ENCODE assay signal across 9 mouse cellular contexts in the genomic region with DNA sequence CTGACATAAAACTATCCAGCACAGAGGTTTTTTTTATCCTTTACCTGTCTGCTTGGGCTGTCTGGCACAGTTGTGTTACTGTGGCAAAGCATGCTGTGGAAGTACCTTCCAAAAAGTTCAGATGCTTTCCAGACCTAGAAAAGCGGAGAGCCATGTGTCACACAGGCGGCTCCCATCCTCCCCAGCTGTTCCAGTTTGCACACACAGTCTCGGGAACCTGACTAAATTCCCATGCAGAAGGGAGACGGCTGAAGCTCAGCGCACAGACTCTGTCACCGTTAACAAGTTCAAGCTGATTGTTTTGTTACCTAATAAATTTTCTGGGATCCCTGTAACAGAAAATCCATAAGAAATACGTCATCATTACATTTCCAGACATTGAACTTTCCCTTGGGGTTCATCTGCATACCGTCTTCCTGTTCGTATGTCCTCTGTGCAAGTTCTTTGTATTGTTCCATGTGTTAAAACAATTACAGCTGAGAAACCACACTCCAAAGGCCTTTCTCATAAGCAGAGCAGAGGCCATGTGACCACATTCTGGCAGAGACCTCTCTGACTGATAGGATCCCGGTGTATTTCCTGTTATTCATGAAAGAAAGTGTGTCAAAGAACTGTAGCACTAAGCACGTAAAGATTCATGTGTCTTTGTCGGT.
DNase-seq lines count a peak whose midpoint lies in the region; ATAC-seq and TF ChIP-seq lines count a peak whose summit lies in the region.
"Had no signal": no experiment of that assay in that cellular context is flagged by ENCODE, and none has a peak within 500 bp of the region (broad histone marks: within the 10 kb centered on the region; RNA-seq: fewer than 3 reads in every experiment).

No protein-coding gene starts in this region.

- peak overlapping the region; percentile 57; the same call in 1 of the 2 replicates for H3K27ac ChIP-seq in midbrain, embryonic 10.5 days (replicated peaks)
- no peak overlapping the region for H3K27ac ChIP-seq in midbrain, embryonic 13.5 days
- no peak overlapping the region for H3K27ac ChIP-seq in cerebellum, adult 2 months (ENCODE audit: insufficient read depth, low read length)

- H3K4me1 ChIP-seq in midbrain, embryonic 10.5 days: peaks cover 7% of the 10 kb centered on the region; the same call in 1 of the 2 replicates
- peaks cover 3% of the 10 kb centered on the region; the same call in 1 of the 2 replicates for H3K4me1 ChIP-seq in midbrain, embryonic 13.5 days (replicated peaks)
- peaks cover 7% of the 10 kb centered on the region for H3K4me1 ChIP-seq in cerebellum, adult 2 months (ENCODE audit: control insufficient read depth, insufficient read depth, low read length)

- 0 out of 2 replicates have a peak, but pooled peaks cover 6% of the 10 kb centered on the region for H3K9me3 ChIP-seq in midbrain, embryonic 10.5 days (replicated peaks)
- H3K9me3 ChIP-seq in midbrain, embryonic 13.5 days: 0 out of 2 replicates have a peak, but pooled peaks cover 5% of the 10 kb centered on the region

- peaks cover 5% of the 10 kb centered on the region; the same call in 1 of the 2 replicates for H3K36me3 ChIP-seq in midbrain, embryonic 10.5 days
- peaks cover 5% of the 10 kb centered on the region; the same call in 1 of the 2 replicates for H3K36me3 ChIP-seq in midbrain, embryonic 13.5 days

- no peak overlapping the region for H3K4me2 ChIP-seq in midbrain, embryonic 13.5 days (replicated peaks)

- H3K27me3 ChIP-seq in midbrain, embryonic 10.5 days (ENCODE audit: low read depth, poor library complexity, severe bottlenecking): no peaks in the 10 kb centered on the region
- no peaks in the 10 kb centered on the region for H3K27me3 ChIP-seq in midbrain, embryonic 13.5 days
- H3K27me3 ChIP-seq in cerebellum, adult 2 months (ENCODE audit: control insufficient read depth, insufficient read depth, low read length): no peaks in the 10 kb centered on the region

- ATAC-seq in midbrain, embryonic 13.5 days: no peak

- TF ChIP-seq CTCF in cerebellum, adult 2 months (IDR thresholded peaks at IDR 0.05; ENCODE audit: borderline replicate concordance, insufficient read depth, low read depth, low read length): no peak

- peak; percentile 3 to 31 for DNase-seq in adrenal gland, adult (ENCODE audit: inconsistent age in 2 of 2, low spot score in 1 of 2)
- no peak for DNase-seq in adrenal gland, postnatal 14 days
- DNase-seq in midbrain, embryonic 10.5 days (ENCODE audit: low spot score): no peak
- DNase-seq in kidney, postnatal 10 days: peak; percentile 27
- DNase-seq in thymus, postnatal 25 days: peak; percentile 49
- DNase-seq in left cerebral cortex, postnatal 36 days (ENCODE audit: low spot score in 2 of 2): no peak
- no peak for DNase-seq in cerebellum, adult 2 months
- DNase-seq: lung, adult 2 months had no signal

- no peak overlapping the region for H3K4me3 ChIP-seq in midbrain, embryonic 10.5 days
- H3K4me3 ChIP-seq in midbrain, embryonic 13.5 days (replicated peaks): no peak overlapping the region
- H3K4me3 ChIP-seq in cerebellum, adult 2 months (replicated peaks; ENCODE audit: insufficient read depth, low read depth, low read length): no peak overlapping the region

- no peak overlapping the region for H3K9ac ChIP-seq in midbrain, embryonic 13.5 days (replicated peaks)

- no peak for TF ChIP-seq POLR2A in cerebellum, adult 2 months (IDR thresholded peaks at IDR 0.05; ENCODE audit: borderline replicate concordance, insufficient read depth, low read length)

- WGBS in midbrain, embryonic 10.5 days: 85% methylated on average over 12 of the region's 12 CpGs
- WGBS in midbrain, embryonic 13.5 days: 76% methylated on average over 12 of the region's 12 CpGs
- whole genome bisulfite sequencing in cerebellum, adult 2 months: 77% methylated on average over 12 of the region's 12 CpGs

- intact Hi-C loops in left cerebral cortex, postnatal 36 days (cut with DNase I): no loop called here

Comparison
In these comparisons a context has a peak if more than half of its experiments do, and no peak if none do; other contexts are left out.
1. DNase-seq: peak in adrenal gland, adult (2 of 2), kidney, postnatal 10 days (single experiment) and thymus, postnatal 25 days (single experiment); none in adrenal gland, postnatal 14 days (single experiment), midbrain, embryonic 10.5 days (single experiment), left cerebral cortex, postnatal 36 days (0 of 2) and cerebellum, adult 2 months (0 of 2).